Mouse (Mus musculus): ENCODE measurements around the gene Kcnj8.
A peak's percentile ranks its signal among the peaks of the same experiment; 100 is the strongest.

The Kcnj8 gene

DNA sequence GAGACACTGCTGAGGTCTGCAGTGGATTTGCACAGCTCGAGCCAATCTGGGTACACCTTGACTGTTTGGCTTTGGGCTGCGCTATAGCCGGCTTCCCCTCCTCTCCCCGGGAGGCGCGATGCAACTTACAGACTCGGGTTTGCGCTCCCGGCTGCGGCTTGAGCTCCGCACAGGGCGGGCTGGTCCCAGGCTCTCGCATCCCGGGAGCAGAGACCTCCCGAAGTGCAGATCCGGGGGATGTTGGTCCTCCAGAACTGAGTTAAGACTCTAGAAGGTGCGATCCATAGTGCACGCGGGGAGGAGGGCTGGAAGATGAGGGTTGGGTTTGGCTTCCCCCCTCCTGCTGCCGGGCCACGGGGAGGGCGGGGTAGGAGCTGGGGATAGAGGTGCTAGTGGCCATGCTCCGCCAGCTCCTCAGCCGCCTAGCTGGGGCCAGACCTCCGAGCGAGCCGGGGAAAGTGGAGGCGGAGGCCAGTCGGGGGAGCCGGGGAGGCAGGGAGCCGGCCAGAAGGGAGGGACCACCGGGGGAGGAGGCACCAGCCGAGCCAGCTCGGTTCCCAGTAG is at the start of gene Kcnj8:
Gene Kcnj8 (minus strand): TSS at position 560 of the 564 bp plus-strand sequence.
- peak; percentile 72 for DNase-seq (ENCODE audit: low read depth, low spot score)

DNA sequence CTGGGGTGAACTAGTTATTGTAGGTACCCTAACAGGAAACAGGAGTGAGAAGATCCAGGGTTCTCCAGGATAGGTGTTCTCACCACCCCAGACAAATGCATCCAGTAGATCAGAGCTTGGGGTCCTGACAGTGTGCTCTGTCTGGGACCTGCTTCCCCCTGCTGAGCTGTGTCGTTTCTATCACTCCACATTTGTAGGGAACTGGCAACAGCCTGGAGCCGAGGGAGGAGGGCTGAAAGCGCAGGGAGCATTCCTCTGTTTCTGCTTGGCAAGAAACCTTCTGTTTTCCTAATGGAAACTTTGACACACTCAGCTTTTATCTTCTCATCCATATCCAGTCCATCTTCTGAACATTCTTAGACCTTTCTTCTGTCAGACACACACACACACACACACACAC is 45.2 kb upstream of the Kcnj8 start:
- no peak for DNase-seq (ENCODE audit: low read depth, low spot score)

DNA sequence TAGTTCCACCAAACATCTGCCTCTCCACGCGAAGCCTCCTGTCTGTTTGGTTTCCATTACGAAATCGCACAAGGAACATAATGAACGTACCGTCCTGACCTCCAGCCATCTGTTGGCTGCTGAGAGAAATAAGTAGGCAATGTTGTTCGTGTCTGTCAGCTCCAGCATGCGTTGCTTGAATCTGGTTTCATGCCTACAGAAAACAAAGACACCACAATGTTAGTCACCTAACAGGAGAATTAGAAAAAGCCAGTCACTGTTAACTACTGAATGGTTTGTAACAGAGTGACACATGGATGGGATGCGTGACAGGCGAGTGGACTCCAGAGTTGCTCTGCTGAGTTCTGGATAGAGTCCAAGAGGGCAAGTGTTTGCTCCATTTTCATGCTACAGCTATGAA is 42.9 kb upstream of the Kcnj8 start:
- DNase-seq (ENCODE audit: low read depth, low spot score) = no peak

DNA sequence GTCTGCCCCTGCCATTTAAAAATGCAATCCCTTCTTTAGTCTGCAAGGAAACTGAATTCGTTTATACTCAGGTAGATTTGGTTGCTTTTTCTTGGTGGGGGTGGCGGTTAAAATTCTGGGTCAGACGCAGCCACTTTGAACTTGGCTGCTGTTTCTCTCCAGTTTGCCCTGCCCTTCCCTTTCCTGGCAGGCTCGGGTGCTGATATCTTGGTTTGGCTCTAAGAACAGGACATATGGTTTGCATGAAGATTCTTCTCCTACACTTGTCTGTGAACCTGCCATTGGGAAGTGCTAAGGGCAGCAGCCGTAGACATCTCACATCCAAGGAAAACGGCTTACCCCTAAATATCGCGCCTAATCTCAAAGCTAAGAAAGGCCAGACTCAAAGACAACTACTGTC is 41.0 kb upstream of the Kcnj8 start:
- no peak for DNase-seq (ENCODE audit: low read depth, low spot score)

DNA sequence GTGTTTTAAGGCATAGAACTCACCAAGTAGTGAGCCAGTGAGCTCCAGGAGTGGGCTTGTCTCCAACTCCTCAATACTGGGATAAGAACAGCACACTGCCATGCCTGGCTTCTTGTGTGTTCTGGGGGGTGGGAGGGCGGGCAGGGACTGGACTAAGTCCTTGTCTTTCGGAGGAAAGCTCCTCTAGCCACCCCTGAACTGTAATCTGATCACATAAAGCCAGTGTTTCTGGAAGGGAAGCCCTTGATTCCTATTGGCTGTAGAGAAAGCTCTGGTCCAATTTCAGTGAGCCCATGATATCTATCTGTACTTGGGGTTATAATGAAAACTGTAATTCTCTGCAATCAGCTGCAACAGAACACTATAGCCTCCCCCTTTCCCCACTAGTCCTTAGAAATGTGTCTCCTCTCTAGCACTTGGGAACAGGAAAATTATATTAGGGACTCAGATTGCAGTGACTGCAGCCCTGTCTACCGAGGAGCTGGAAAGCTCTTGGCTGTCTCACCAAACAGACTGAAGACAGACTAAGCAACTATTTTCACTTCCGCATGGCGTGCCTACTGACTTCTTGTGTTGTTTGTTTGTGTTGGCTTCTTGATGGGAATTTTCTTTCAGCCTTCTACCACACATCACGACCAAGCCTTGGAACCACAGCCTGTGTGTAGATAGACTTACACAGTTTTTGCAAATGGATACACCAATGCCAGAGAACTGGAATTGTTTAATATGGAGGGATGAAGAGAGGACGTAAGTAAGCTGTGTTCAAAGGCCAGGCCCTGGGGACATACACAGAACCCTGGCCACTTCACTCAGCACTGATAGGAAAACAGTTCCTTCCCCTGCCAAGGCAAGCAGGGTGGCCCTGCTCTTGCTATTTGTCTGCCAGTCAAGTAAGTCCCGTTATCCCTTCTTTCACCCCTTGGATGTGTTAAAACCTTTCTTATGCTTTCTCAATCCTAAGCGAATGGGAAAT is 38.3 kb upstream of the Kcnj8 start:
- no peak for DNase-seq (ENCODE audit: low read depth, low spot score)

DNA sequence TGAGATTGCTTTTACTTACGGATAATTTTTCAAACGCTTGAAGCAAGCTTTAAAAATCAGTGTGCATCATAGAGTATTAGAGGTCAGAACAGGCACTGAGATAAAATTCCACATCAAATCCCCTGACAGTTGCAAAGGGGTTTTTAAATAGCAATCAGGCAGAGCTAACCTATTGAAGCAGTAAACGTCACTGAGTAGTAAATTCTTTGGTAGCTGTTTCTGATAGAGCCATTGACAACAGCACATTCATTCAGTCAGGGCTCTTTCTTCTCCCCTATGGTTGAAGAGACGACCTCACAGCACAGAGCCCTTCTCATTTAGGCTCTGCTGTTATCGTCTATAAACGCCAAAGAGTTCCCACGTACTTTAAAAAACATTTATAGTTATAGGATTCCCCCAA is 35.7 kb upstream of the Kcnj8 start:
- DNase-seq (ENCODE audit: low read depth, low spot score) = no peak

DNA sequence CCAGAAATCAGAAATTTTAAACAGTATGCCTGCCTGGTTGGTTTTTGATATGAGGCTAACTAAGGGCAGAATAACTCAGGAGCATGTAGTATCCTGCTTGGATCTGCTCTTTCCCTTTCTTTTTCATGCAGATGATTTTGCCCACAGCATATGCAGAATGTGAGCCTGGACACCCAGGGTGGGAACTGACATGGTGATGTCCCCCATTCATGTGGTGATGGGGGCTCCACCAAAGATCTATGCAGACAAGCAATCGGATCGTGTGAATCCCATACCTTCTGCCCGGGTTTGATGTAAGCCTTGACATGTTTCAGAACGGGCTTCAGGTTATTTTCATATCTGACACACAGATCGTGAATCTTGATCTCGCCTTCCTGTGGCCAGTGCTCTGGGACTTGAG is 31.4 kb upstream of the Kcnj8 start:
- peak; percentile 64 for DNase-seq (ENCODE audit: low read depth, low spot score)

DNA sequence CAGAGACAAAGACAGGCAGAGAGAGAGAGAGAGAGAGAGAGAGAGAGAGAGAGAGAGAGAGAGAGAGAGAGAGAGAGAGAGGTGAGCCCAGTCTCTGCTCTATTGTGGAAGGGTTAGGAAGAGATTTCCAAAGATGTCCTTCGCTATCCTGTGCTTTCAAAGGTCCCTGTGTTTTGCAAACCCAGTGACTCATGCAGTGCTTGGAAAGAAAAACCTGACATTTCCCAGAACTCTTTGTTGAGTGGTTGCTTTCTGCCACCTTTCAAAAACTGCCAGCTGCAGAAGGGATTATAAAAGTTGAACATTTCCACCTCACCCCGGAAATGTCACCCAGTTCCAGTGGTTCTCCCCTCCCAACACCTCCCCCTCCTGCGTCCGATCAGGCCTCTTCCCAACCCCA is 7.4 kb upstream of the Kcnj8 start:
- no peak for DNase-seq (ENCODE audit: low read depth, low spot score)

DNA sequence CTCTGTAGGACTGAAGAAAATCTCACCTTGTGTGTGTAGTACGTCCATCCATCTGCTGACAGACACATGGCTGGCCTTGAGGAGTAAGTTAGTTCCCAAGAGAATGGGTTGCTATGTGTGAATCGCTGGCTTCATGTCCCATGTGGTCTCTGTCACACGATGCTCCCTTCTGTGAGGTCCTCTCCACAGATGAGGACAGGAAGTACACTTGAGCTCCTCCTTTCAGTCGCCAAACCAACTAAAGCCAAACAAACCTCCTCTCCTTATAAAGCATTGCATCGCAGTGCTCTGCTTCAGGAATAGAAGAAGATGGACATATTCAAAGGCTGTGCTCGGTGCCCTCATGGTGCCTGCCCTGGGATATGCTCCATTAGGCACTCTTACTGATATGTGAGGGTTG is 6.4 kb upstream of the Kcnj8 start:
- no peak for DNase-seq (ENCODE audit: low read depth, low spot score)

DNA sequence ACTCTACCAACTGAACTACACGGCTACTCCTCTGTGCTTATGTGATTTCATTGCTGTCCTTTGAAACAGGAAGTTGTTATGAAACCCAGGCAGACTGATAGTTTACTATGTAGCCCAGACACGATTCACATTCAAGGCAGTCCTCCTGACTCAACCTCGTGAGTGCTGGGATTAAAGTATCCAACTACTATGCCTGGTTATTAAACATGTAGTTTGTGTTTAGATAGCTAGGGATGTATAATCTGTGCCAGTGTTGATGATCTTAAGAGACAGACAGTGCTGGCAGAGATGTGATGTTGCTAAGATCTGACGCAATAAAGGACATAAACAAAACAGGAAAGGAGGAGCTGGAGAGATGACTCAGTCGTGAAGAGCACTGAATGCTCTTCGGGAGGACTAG is 1.5 kb upstream of the Kcnj8 start:
- DNase-seq (ENCODE audit: low read depth, low spot score) = no peak

DNA sequence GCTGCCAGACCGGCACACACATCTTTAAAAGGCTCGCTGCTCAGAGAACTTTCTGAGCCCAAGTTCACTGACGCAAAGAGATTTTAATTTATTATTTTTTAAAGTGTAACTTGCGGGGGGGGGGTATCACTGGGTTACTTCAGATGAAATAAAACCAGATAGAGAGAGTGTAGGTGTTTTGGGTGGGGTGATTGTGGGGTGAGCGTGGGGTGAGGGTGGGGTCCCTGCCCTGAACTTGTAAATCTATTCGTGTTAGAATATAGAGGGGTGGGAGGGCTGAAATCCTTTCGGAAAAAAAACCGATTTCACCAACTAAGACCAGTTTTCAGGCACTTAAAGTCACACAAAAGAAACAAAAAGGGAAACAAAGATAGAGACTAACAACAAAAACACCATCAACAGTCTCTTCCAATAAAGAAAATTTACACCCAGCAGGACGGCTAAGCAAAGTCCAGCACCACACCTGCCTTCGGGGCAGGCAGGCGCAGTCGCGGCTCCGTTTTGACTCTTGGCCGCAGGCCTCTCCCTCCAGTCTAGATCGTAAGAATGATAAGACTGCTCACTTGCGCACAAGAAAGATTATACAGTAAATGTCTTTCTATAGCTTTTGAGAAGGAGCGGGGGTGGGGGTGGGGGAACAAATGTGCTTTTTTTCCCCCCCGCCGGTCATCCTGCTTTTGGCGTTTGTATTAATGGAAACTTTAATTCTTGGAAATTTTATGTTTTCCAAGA is 381 bp upstream of the Kcnj8 start:
- peak; percentile 48 for DNase-seq (ENCODE audit: low read depth, low spot score)

DNA sequence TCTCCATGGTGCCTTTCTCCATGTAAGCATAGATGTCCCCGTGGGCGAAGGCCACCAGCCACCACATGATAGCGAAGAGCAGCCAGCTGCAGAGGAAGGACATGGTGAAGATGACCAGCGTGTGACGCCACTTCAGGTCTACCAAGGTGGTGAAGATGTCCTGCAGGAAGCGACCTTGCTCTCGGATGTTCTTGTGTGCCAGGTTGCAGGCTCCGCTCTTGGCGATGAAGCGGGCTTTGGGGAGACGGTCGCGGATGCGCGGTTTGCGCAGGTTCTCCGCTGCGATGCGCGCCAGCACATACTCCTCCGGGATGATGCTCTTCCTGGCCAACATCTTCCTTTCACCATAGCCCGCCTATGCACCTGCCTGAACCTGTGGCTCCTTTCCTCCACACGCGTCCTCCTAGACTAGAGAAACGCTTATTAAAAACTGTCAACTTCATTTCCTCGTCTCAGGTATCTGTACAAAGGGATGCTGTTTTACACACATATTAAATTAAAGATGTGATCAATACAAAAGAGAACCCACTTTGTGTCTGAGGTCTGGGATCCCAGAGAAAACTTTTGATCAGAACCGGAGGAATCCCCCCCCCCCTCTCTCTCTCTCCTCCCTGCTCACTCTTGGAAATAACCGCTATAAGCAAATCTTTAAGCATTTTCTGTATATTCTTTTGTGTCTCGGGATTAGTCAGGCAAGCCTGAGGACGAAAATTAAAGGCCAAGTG is 1.2 kb downstream of the Kcnj8 start:
- peak; percentile 31 for DNase-seq (ENCODE audit: low read depth, low spot score)

DNA sequence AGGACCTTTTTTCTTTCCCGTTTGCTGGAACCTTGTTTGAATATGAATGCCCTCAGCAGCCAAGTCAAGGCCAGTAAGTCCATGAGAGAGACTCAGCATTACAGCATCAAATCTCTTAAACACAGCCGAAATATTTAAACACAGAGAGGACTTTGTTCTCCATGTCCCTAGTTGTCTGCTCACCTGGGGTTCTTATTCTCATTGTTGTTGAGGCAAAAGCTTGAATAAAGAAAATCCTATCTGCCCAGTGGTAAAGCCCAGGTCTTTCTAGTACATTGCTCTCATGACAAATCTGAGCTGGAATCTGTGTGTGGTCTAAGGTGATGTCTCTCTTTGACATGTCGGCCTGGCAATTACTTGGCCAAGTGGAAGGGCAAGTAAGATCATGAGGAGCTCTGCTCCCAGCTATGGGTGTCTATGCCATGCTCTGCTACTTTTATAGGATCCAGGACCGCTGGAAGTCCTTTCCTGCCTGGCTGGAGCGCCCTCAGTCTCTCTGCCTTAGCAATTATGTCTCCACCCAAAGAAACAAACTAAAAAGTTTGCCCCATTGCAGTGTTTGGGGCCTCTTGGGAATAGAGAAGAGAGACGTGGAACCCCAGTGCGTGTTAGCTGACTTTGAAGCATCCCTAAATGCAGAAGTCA is 2.6 kb downstream of the Kcnj8 start:
- DNase-seq (ENCODE audit: low read depth, low spot score) = no peak

DNA sequence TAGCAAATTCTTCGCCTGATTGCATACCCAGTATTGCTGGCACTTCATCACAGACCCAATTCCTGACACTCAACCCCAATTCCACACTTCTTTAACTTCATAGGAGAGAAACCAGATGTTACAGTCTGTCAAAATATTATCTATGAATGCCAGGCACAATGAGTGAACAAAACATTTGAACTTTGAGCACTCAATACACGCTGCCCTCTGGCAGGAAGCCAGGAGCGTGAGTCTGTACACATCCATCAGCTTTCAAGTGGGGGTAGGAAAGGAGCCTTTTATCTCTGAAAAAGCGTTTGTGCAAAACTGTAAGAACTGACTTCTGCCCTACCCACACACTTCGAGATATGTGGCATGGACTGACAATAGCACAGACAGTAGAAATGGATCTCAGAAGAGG is 4.0 kb downstream of the Kcnj8 start:
- DNase-seq (ENCODE audit: low read depth, low spot score) = no peak

DNA sequence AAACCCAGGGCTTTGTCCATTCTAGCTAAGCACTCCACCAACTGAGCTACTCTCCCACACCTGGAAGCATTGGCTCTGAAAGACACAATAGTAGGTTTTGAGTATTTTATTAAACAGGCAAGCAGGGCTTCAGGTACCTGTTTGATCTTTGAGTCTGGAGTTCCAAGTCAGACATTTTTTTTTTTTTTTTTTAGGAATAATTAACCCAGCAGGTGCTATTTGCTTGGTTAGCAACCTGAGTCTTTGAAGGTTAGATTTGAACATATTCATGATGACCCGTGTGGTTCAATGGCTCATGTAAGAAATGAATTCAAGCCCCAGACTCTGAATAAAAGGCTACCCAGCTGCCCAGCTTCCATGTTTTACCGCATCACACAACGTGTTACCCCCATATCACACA is 6.7 kb downstream of the Kcnj8 start:
- DNase-seq (ENCODE audit: low read depth, low spot score) = no peak

DNA sequence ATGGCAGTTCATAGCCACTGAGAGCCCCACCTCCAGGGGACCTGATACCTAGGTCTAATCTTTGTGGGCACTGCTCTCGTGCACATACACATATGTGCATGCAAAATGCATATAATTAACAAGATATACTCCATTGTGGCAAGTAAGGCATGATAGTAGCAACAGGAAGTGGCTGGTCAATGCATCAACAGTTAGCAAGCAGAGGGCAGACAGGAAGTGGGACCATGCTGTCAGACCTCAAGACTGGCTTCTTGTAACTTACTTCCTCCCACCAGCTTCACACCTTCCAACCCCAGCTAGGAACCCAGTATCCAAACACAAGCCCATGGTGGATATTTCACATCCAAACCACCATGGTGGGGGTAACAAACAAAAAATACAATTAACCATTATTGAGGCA is 10.3 kb downstream of the Kcnj8 start:
- DNase-seq (ENCODE audit: low read depth, low spot score) = no peak

DNA sequence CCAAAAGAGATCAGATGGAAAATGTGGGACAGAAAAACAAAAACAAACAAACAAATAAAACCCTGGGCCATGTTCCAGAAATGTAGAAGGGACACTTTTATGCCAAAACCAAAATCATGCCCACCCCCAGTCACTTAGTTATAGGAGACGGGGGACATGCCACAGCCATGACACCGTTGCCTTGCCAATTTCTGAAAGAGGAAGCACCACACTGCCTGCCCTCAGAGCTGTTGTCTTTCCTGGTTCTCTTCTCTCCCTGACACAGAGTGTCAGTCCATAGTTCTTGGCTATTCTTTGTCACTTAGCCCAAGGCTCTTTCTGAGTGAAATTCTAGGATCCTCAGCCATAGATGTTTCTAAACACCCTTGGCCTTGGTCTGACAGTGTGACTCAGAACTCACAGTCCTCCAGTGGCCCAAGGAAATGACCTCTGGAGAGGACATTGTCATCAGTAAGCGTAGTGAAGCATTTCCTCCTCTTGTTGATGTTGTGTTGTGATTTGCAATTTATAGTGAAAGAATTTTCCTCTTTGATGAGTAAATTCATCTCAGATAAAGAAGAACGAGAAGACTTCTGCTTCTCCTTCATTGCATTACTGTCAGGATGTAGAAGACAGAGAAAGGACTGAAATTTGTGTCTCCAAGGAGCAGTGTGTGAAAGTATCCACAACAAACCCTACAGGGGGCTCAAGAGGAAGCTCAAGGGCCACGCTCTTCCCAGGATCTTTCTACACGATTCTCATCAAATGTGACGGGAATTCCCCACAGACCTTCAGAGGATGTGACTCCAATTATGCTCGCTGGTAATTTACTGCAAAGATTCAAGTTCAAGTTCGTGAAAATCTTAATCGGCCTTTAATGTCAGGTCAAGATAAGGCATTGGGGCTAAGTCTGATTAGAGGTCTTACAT is 12.4 kb downstream of the Kcnj8 start:
- DNase-seq (ENCODE audit: low read depth, low spot score) = no peak

DNA sequence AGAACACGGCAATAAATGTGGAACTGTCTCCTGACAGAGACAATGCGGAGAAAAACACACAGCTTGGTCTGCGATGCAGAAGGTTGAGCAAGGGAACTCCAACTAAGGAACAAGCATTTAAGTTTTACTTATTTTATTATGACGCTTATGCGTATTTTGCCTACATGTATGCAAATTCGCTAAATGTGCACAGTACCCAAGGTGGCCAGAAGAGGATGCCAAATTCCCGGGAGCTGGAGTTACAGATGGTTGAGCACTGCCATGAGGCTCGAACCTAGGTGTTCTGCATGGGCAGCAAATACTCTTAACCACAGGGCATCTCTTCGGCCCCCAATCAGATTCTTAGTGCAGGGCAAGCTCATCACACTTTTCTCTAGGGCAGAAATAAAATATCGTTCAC is 13.3 kb downstream of the Kcnj8 start:
- no peak for DNase-seq (ENCODE audit: low read depth, low spot score)

DNA sequence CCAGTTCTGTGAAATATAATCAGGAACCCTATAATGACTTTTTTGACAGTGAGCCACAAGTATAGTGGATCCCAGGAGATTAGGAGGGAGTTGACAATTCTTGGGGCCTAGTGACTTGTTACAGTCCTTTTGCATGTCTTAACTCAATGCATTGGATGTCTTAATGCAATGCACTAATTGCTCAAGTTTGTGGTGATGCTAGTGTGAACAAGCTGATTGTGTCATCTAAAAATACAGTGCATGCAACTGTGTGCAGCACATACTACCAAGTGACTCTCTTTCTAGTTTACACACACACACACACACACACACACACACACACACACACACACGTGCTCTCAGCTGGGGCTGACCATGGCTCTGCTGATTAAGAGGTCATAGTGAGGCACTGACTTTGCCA is 15.4 kb downstream of the Kcnj8 start:
- no peak for DNase-seq (ENCODE audit: low read depth, low spot score)

DNA sequence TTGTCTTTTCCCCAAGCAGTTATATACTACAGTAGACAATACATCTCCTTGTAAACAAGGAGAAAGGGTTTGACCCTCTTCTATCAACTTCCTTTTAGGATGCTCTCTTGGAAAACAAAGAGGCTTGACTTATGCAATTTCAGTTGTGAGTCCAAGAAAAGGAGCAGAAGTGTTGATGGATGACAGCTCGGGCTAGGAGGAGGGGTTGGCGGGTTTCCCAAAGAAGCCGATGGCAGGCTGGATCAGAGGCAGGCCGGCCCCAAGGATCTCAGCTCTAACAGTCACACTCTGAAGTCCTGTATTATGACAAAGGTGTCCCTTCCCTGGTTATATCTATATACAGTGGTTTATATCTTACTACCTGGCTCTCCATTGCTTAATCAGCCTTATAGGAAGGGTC is 19.9 kb downstream of the Kcnj8 start:
- DNase-seq (ENCODE audit: low read depth, low spot score) = no peak
